Mouse (Mus musculus) brain, adult 2 months (tissue): ENCODE results near the gene Rnaseh2a.
A peak's percentile ranks its signal among the peaks of the same experiment; 100 is the strongest.

Experiments
- DNase-seq: peaks from one replicate; pipeline ENCODE4 v3.0.0; 2011; ENCODE audit warnings: low read depth, low spot score

Gene Rnaseh2a

GRCm38 (mm10) chr8:84984294-84985048, 14.9 kb upstream of the Rnaseh2a start:
- no peak for DNase-seq

GRCm38 (mm10) chr8:84982499-84983011, 13.0 kb upstream of the Rnaseh2a start:
- DNase-seq, result no peak

GRCm38 (mm10) chr8:84981644-84982498, 12.3 kb upstream of the Rnaseh2a start:
- no peak for DNase-seq

- peak; percentile 69 for DNase-seq
Observed at GRCm38 (mm10) chr8:84980622-84981358, 11.2 kb upstream of the Rnaseh2a start.

GRCm38 (mm10) chr8:84979599-84980421, 10.2 kb upstream of the Rnaseh2a start:
- DNase-seq, result peak; percentile 99

- peak; percentile 98 for DNase-seq
Observed at GRCm38 (mm10) chr8:84978248-84978940, 8.8 kb upstream of the Rnaseh2a start, which contains the start of gene Junb. Gene Junb (minus strand): TSS chr8:84978718.

GRCm38 (mm10) chr8:84977435-84978247, 8.1 kb upstream of the Rnaseh2a start:
- DNase-seq, result peak; percentile 74

- DNase-seq, result no peak
Observed at GRCm38 (mm10) chr8:84976763-84977434, 7.3 kb upstream of the Rnaseh2a start.

- DNase-seq, result peak; percentile 97
Observed at GRCm38 (mm10) chr8:84976031-84976762, 6.6 kb upstream of the Rnaseh2a start.

GRCm38 (mm10) chr8:84975434-84975833, 5.9 kb upstream of the Rnaseh2a start:
- peak; percentile 73 for DNase-seq

- no peak for DNase-seq
Observed at GRCm38 (mm10) chr8:84974543-84975142, 5.1 kb upstream of the Rnaseh2a start.

- DNase-seq, result peak; percentile 81
Observed at GRCm38 (mm10) chr8:84973803-84974542, 4.4 kb upstream of the Rnaseh2a start.

GRCm38 (mm10) chr8:84973079-84973478, 3.5 kb upstream of the Rnaseh2a start:
- no peak for DNase-seq

- DNase-seq, result no peak
Observed at GRCm38 (mm10) chr8:84970913-84971312, 1.3 kb upstream of the Rnaseh2a start.

- DNase-seq, result no peak
Observed at GRCm38 (mm10) chr8:84970135-84970790, 696 bp upstream of the Rnaseh2a start.

GRCm38 (mm10) chr8:84968650-84969049, 917 bp downstream of the Rnaseh2a start:
- DNase-seq, result no peak
